Mouse (Mus musculus) erythroid progenitor cell, adult 5-6 weeks (primary cell): ENCODE measurements around the gene Grb7. TPM values are rescaled to one million over a fixed set of nuclear protein-coding genes. Genes with fewer than 3 reads are reported as not detected.

Experiments used
- ATAC-seq: replicated peaks from 2 replicates; pipeline ENCODE4 v1.8.0; 2016; ENCODE audit warnings: moderate number of reproducible peaks, mild to moderate bottlenecking, moderate TSS enrichment, inconsistent platforms; ENCODE audit not compliant: poor library complexity, low FRiP score, severe bottlenecking
- total RNA-seq, 2 experiments: library from RNA; stranded (forward) in 1 of 2; stranded (reverse) in 1 of 2; fragments of 150-400 nt in 1 of 2; fragments of 186-747, 209-891 nt in 1 of 2; gene quantifications; 2 replicates each; pipeline versions ENCODE4 v1.2.3 to v1.2.4; 2015 to 2017; ENCODE audit warnings: low replicate concordance in 2 of 2

Grb7 gene
- 2.5 and 4.2 TPM in 2 replicates for total RNA-seq (2015; ENCODE audit: low replicate concordance)
- 0.61 TPM in 1 of 2 replicates, not detected in the other for total RNA-seq (2017; ENCODE audit: low replicate concordance)

GRCm38 (mm10) chr11:98446213-98446561 is at the start of gene Grb7:
Grb7 (plus strand) TSS chr11:98446394.
- no peak for ATAC-seq

- ATAC-seq = no peak
These were observed 48.2 kb upstream of the Grb7 start for GRCm38 (mm10) chr11:98397946-98398345.

GRCm38 (mm10) chr11:98400161-98400726 is 46.0 kb upstream of the Grb7 start, which contains the start of gene Pgap3:
Pgap3 (minus strand) TSS chr11:98400490.
- peak; percentile 91 for ATAC-seq

GRCm38 (mm10) chr11:98400816-98401215 is 45.4 kb upstream of the Grb7 start:
- no peak for ATAC-seq

GRCm38 (mm10) chr11:98406621-98407020 is 39.6 kb upstream of the Grb7 start:
- ATAC-seq = no peak

- ATAC-seq = no peak
These were observed 37.3 kb upstream of the Grb7 start for GRCm38 (mm10) chr11:98408872-98409271.

GRCm38 (mm10) chr11:98409341-98409822 is 36.8 kb upstream of the Grb7 start:
- no peak for ATAC-seq

- ATAC-seq = no peak
These were observed 33.9 kb upstream of the Grb7 start, which contains the start of gene Erbb2 for GRCm38 (mm10) chr11:98412273-98412796. Erbb2 (plus strand) TSS chr11:98412470.

- ATAC-seq = no peak
These were observed 33.3 kb upstream of the Grb7 start for GRCm38 (mm10) chr11:98412797-98413301.

- ATAC-seq = no peak
These were observed 32.5 kb upstream of the Grb7 start for GRCm38 (mm10) chr11:98413731-98414130.

- no peak for ATAC-seq
These were observed 32.0 kb upstream of the Grb7 start for GRCm38 (mm10) chr11:98414162-98414561.

- no peak for ATAC-seq
These were observed 29.1 kb upstream of the Grb7 start for GRCm38 (mm10) chr11:98417074-98417473.

- no peak for ATAC-seq
These were observed 27.9 kb upstream of the Grb7 start for GRCm38 (mm10) chr11:98418273-98418672.

- no peak for ATAC-seq
These were observed 27.2 kb upstream of the Grb7 start for GRCm38 (mm10) chr11:98418939-98419547.

- ATAC-seq = no peak
These were observed 19.6 kb upstream of the Grb7 start for GRCm38 (mm10) chr11:98426592-98426991.

GRCm38 (mm10) chr11:98428436-98428835 is 17.8 kb upstream of the Grb7 start:
- ATAC-seq = no peak

GRCm38 (mm10) chr11:98431743-98432502 is 14.3 kb upstream of the Grb7 start:
- no peak for ATAC-seq

GRCm38 (mm10) chr11:98435723-98436122 is 10.5 kb upstream of the Grb7 start:
- no peak for ATAC-seq

GRCm38 (mm10) chr11:98437441-98437840 is 8.8 kb upstream of the Grb7 start:
- no peak for ATAC-seq
